Mouse (Mus musculus): ENCODE measurements around the gene Kcnab1. TPM values are rescaled to one million over a fixed set of nuclear protein-coding genes. Genes with fewer than 3 reads are reported as not detected.

Kcnab1 gene
- polyA plus RNA-seq, 1 experiment = not detected

DNA sequence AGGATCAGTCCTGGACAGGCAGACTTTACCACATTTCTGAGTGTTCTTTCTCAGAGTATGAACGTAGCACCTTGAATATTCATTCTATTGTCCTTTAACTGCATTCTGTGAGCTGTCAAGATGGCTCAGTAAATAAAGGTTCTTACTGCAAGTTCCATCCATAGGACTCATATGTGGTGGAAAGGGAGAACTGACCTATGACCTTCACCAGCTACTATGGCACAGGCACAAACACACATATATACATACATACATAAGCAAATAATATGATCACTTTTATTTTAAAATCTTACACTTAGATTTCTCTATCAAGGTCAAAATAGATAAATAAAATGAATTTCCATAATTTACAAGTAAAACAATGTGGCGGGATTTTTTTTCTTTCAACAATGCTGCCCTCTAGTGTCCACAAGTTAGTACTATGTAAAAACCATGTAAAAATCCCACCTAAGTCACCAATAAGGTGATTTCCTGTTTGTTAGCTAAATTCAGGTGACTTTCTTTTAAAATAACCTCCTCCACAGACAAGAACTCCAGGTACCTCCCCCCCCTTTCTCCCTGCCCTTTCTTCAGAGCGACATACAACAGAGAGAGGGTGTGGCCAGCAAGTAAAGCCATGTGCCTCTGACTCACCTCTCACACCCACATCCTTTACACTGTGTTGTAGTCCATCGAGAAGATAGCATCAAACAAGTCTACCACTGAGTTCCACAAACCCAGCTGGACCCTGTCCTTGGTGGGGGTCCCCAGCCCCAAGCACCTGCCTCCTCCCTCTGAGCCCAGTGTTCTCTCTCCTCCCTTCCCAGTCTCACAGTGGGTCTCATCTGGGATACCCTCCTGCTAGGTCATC lies 243.3 kb downstream of the Kcnab1 start:
- TF ChIP-seq CTCF (IDR thresholded peaks at IDR 0.05; ENCODE audit: low read depth, low read length) (no peak), POLR2A (IDR thresholded peaks at IDR 0.05; ENCODE audit: insufficient read depth, low read length) (no peak), EP300 (IDR thresholded peaks at IDR 0.05; ENCODE audit: insufficient read depth, low read depth, low read length) (no peak)
- H3K9me3 ChIP-seq (replicated peaks; ENCODE audit: control insufficient read depth, insufficient read depth, low read length, poor library complexity, severe bottlenecking) = no peaks in the 10 kb centered on the region
- H3K36me3 ChIP-seq (ENCODE audit: control insufficient read depth, insufficient read depth, low read length, poor library complexity, severe bottlenecking) = no peaks in the 10 kb centered on the region
- no peak overlapping the region for H3K9ac ChIP-seq (ENCODE audit: low read depth, poor library complexity, severe bottlenecking)
- H3K4me3 ChIP-seq (ENCODE audit: low read depth, low read length) = no peak overlapping the region
- no peak overlapping the region for H3K27ac ChIP-seq (ENCODE audit: insufficient read depth, low read length)
- no peaks in the 10 kb centered on the region for H3K4me1 ChIP-seq (ENCODE audit: control insufficient read depth, insufficient read depth, low read length)
- H3K27me3 ChIP-seq (ENCODE audit: control insufficient read depth, insufficient read depth, low read length, poor library complexity, severe bottlenecking) = no peaks in the 10 kb centered on the region

DNA sequence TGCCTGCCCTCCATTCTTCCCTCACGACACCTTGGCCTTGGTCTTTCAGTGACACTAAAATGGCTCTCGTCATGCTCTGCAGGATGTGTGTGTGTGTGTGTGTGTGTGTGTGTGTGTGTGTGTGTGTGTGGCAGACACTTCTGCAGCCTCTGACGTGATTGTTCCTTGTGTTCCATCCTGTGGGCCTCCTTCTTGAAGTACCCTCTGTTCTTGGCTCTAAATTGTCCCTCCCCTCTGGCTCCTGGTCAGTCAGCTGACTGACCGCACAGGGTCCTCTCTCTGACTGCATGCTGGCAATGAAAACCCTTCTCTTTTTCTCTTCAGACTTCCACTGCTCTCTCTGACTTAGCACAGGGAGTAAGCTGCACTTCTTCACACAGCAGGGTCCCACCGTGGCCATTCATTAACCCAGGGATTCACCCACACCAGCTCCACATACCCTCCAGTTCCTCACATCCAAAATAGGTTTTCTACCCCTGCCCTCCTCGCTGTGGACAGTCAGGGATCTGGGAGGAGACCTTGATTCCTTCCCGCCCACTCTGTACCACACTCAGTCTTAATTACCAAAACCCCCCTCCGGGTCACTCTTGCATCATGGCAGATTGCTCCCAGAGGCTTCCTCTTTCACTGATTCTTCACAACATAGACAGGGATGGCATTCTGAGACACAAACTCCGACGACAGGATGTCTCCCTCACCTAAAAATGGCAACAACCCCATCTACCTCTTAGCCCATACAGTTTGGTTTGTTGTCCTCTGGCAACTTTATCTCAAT lies 244.3 kb downstream of the Kcnab1 start:
- Histone ChIP-seq H3K9me3 (replicated peaks; ENCODE audit: control insufficient read depth, insufficient read depth, low read length, poor library complexity, severe bottlenecking) (no peaks in the 10 kb centered on the region), H3K27ac (ENCODE audit: insufficient read depth, low read length) (no peak overlapping the region), H3K36me3 (ENCODE audit: control insufficient read depth, insufficient read depth, low read length, poor library complexity, severe bottlenecking) (no peaks in the 10 kb centered on the region), H3K27me3 (ENCODE audit: control insufficient read depth, insufficient read depth, low read length, poor library complexity, severe bottlenecking) (no peaks in the 10 kb centered on the region), H3K9ac (ENCODE audit: low read depth, poor library complexity, severe bottlenecking) (no peak overlapping the region), H3K4me1 (ENCODE audit: control insufficient read depth, insufficient read depth, low read length) (no peaks in the 10 kb centered on the region), H3K4me3 (ENCODE audit: low read depth, low read length) (no peak overlapping the region)
- TF ChIP-seq POLR2A (IDR thresholded peaks at IDR 0.05; ENCODE audit: insufficient read depth, low read length) (no peak), CTCF (IDR thresholded peaks at IDR 0.05; ENCODE audit: low read depth, low read length) (no peak), EP300 (IDR thresholded peaks at IDR 0.05; ENCODE audit: insufficient read depth, low read depth, low read length) (no peak)

GRCm38 (mm10) chr3:65355479-65355878 lies 246.3 kb downstream of the Kcnab1 start:
- H3K4me3 ChIP-seq (ENCODE audit: low read depth, low read length) = no peak overlapping the region
- H3K9ac ChIP-seq (ENCODE audit: low read depth, poor library complexity, severe bottlenecking) = no peak overlapping the region
- TF ChIP-seq CTCF (IDR thresholded peaks at IDR 0.05; ENCODE audit: low read depth, low read length) = no peak
- TF ChIP-seq POLR2A (IDR thresholded peaks at IDR 0.05; ENCODE audit: insufficient read depth, low read length) = no peak
- no peak for TF ChIP-seq EP300 (IDR thresholded peaks at IDR 0.05; ENCODE audit: insufficient read depth, low read depth, low read length)
- H3K27me3 ChIP-seq (ENCODE audit: control insufficient read depth, insufficient read depth, low read length, poor library complexity, severe bottlenecking) = no peaks in the 10 kb centered on the region
- no peaks in the 10 kb centered on the region for H3K36me3 ChIP-seq (ENCODE audit: control insufficient read depth, insufficient read depth, low read length, poor library complexity, severe bottlenecking)
- no peak overlapping the region for H3K27ac ChIP-seq (ENCODE audit: insufficient read depth, low read length)
- H3K9me3 ChIP-seq (replicated peaks; ENCODE audit: control insufficient read depth, insufficient read depth, low read length, poor library complexity, severe bottlenecking) = no peaks in the 10 kb centered on the region
- no peaks in the 10 kb centered on the region for H3K4me1 ChIP-seq (ENCODE audit: control insufficient read depth, insufficient read depth, low read length)

DNA sequence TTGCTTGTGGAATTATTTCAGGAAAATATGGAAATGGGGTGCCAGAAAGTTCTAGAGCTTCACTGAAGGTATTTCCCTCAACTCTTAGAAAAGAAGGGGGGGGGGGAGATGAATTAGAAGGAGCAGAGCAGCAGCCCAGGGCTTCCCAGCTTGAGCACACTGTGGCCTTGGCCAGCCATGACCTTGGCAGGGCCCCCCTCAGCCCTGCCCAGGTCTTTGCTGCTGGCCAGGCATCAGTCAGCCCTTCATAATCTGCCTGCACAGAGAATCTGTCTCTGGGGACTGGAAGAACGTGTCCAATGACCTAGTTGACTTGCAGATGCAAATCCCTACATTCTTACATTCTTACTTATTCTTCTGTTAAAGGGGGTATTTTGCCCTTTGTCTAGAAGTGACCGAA lies 249.1 kb downstream of the Kcnab1 start:
- TF ChIP-seq CTCF (IDR thresholded peaks at IDR 0.05; ENCODE audit: low read depth, low read length) (no peak), POLR2A (IDR thresholded peaks at IDR 0.05; ENCODE audit: insufficient read depth, low read length) (no peak), EP300 (IDR thresholded peaks at IDR 0.05; ENCODE audit: insufficient read depth, low read depth, low read length) (no peak)
- Histone ChIP-seq H3K9ac (ENCODE audit: low read depth, poor library complexity, severe bottlenecking) (no peak overlapping the region), H3K4me1 (ENCODE audit: control insufficient read depth, insufficient read depth, low read length) (no peaks in the 10 kb centered on the region)

GRCm38 (mm10) chr3:65358841-65359240 lies 249.7 kb downstream of the Kcnab1 start:
- Histone ChIP-seq H3K4me1 (ENCODE audit: control insufficient read depth, insufficient read depth, low read length) (no peaks in the 10 kb centered on the region), H3K4me3 (ENCODE audit: low read depth, low read length) (no peak overlapping the region), H3K36me3 (ENCODE audit: control insufficient read depth, insufficient read depth, low read length, poor library complexity, severe bottlenecking) (no peaks in the 10 kb centered on the region), H3K27ac (ENCODE audit: insufficient read depth, low read length) (no peak overlapping the region), H3K9me3 (replicated peaks; ENCODE audit: control insufficient read depth, insufficient read depth, low read length, poor library complexity, severe bottlenecking) (no peaks in the 10 kb centered on the region), H3K9ac (ENCODE audit: low read depth, poor library complexity, severe bottlenecking) (no peak overlapping the region), H3K27me3 (ENCODE audit: control insufficient read depth, insufficient read depth, low read length, poor library complexity, severe bottlenecking) (no peaks in the 10 kb centered on the region)
- no peak for TF ChIP-seq EP300 (IDR thresholded peaks at IDR 0.05; ENCODE audit: insufficient read depth, low read depth, low read length)
- no peak for TF ChIP-seq CTCF (IDR thresholded peaks at IDR 0.05; ENCODE audit: low read depth, low read length)
- no peak for TF ChIP-seq POLR2A (IDR thresholded peaks at IDR 0.05; ENCODE audit: insufficient read depth, low read length)

More for the DNA sequence above, 249.1 kb downstream of the Kcnab1 start:
- Histone ChIP-seq H3K36me3 (ENCODE audit: control insufficient read depth, insufficient read depth, low read length, poor library complexity, severe bottlenecking) (no peaks in the 10 kb centered on the region), H3K4me3 (ENCODE audit: low read depth, low read length) (no peak overlapping the region), H3K9me3 (replicated peaks; ENCODE audit: control insufficient read depth, insufficient read depth, low read length, poor library complexity, severe bottlenecking) (no peaks in the 10 kb centered on the region), H3K27me3 (ENCODE audit: control insufficient read depth, insufficient read depth, low read length, poor library complexity, severe bottlenecking) (no peaks in the 10 kb centered on the region), H3K27ac (ENCODE audit: insufficient read depth, low read length) (no peak overlapping the region)
